Mouse (Mus musculus) MEL (cell line): ENCODE measurements around the gene Syn3.

Experiments used
- CTCF ChIP-seq, 3 experiments: IDR thresholded peaks in 2 of 3; conservative IDR thresholded peaks in 1 of 3; 2 replicates each; pipeline ENCODE4 v1.5.1; 2011 to 2012; ENCODE audit warnings: low read length in 3 of 3, low read depth in 2 of 3, mild to moderate bottlenecking in 2 of 3, improper control_type of control experiment in 1 of 3, inconsistent platforms in 1 of 3, mixed read lengths in 1 of 3, moderate library complexity in 1 of 3; ENCODE audit not compliant: control insufficient read depth in 1 of 3, insufficient read depth in 1 of 3, poor library complexity in 1 of 3, severe bottlenecking in 1 of 3
- MEF2A ChIP-seq: IDR thresholded peaks from 2 replicates; pipeline ENCODE4 v1.6.1; 2014; ENCODE audit warnings: low read depth, mild to moderate bottlenecking, inconsistent platforms, low read length, improper control_type of control experiment; ENCODE audit not compliant: poor library complexity, insufficient replicate concordance, severe bottlenecking; ENCODE audit errors: extremely low read depth
- MXI1 ChIP-seq: IDR thresholded peaks from 2 replicates; pipeline ENCODE4 v1.6.1; 2011; ENCODE audit warnings: mild to moderate bottlenecking, low read depth, low read length, improper control_type of control experiment
- POLR2A ChIP-seq, 2 experiments: IDR thresholded peaks; 2 replicates each; pipeline ENCODE4 v1.6.1; 2011 to 2012; ENCODE audit warnings: low read length in 2 of 2, mild to moderate bottlenecking in 2 of 2, control low read depth in 1 of 2, improper control_type of control experiment in 1 of 2, low read depth in 1 of 2, moderate library complexity in 1 of 2; ENCODE audit not compliant: control insufficient read depth in 1 of 2, insufficient read depth in 1 of 2, poor library complexity in 1 of 2
- SMC3 ChIP-seq: IDR thresholded peaks from 2 replicates; pipeline ENCODE4 v1.6.1; 2011; ENCODE audit warnings: low read depth, low read length, improper control_type of control experiment

GRCm38 (mm10) chr10:86389913-86390312, 108.8 kb downstream of the Syn3 start:
- TF ChIP-seq MXI1 (no peak), SMC3 (no peak), MEF2A (no peak), POLR2A (IDR thresholded peaks at IDR 0.05; ENCODE audit: control insufficient read depth in 1 of 2, insufficient read depth in 1 of 2, low read depth in 1 of 2, low read length in 2 of 2, poor library complexity in 1 of 2) (no peak), CTCF (IDR thresholded peaks at IDR 0.05 in 2 of 3, conservative IDR thresholded peaks at IDR 0.05 in 1 of 3; ENCODE audit: control insufficient read depth in 1 of 3, insufficient read depth in 1 of 3, low read depth in 2 of 3, low read length in 3 of 3, poor library complexity in 1 of 3, severe bottlenecking in 1 of 3) (no peak)
